Mouse (Mus musculus) thymus, postnatal 10 days (tissue): ENCODE measurements around the gene Hrct1.

Source experiments
- DNase-seq, 2 experiments: peaks; one replicate each; pipeline ENCODE4 v3.0.0; 2021; ENCODE audit warnings: low spot score in 2 of 2

Gene Hrct1

GRCm38 (mm10) chr4:43727718-43728575 lies 959 bp downstream of the Hrct1 start:
- no peak for DNase-seq

- no peak for DNase-seq
Observed at GRCm38 (mm10) chr4:43728576-43728954, 1.6 kb downstream of the Hrct1 start.

GRCm38 (mm10) chr4:43729126-43729525 lies 2.1 kb downstream of the Hrct1 start:
- no peak for DNase-seq

GRCm38 (mm10) chr4:43729794-43730550 lies 3.0 kb downstream of the Hrct1 start, which contains the start of gene Spaar:
TSS of gene Spaar (plus strand) at chr4:43730034.
- no peak for DNase-seq

GRCm38 (mm10) chr4:43730750-43731297 lies 3.8 kb downstream of the Hrct1 start:
- no peak for DNase-seq

GRCm38 (mm10) chr4:43732171-43732570 lies 5.2 kb downstream of the Hrct1 start:
- DNase-seq = no peak

- DNase-seq = no peak
Observed at GRCm38 (mm10) chr4:43733186-43733585, 6.2 kb downstream of the Hrct1 start.

GRCm38 (mm10) chr4:43737144-43737543 lies 10.2 kb downstream of the Hrct1 start:
- no peak for DNase-seq

- DNase-seq = no peak
Observed at GRCm38 (mm10) chr4:43738989-43739674, 12.1 kb downstream of the Hrct1 start.

- no peak for DNase-seq
Observed at GRCm38 (mm10) chr4:43741526-43741925, 14.5 kb downstream of the Hrct1 start.

GRCm38 (mm10) chr4:43742637-43743036 lies 15.6 kb downstream of the Hrct1 start:
- no peak for DNase-seq

- DNase-seq = no peak
Observed at GRCm38 (mm10) chr4:43743099-43743498, 16.1 kb downstream of the Hrct1 start.

GRCm38 (mm10) chr4:43745187-43745586 lies 18.2 kb downstream of the Hrct1 start:
- DNase-seq = no peak

- DNase-seq = no peak
Observed at GRCm38 (mm10) chr4:43757213-43757612, 30.2 kb downstream of the Hrct1 start.

GRCm38 (mm10) chr4:43759571-43760418 lies 32.8 kb downstream of the Hrct1 start:
- DNase-seq = no peak

GRCm38 (mm10) chr4:43760460-43760859 lies 33.5 kb downstream of the Hrct1 start:
- peak in 1 of 2 experiments; percentile 19 for DNase-seq

GRCm38 (mm10) chr4:43761336-43761735 lies 34.3 kb downstream of the Hrct1 start:
- no peak for DNase-seq

- peak; percentile 3 to 18 for DNase-seq
Observed at GRCm38 (mm10) chr4:43763410-43763809, 36.4 kb downstream of the Hrct1 start.

- no peak for DNase-seq
Observed at GRCm38 (mm10) chr4:43768341-43768740, 41.4 kb downstream of the Hrct1 start.

GRCm38 (mm10) chr4:43769374-43769773 lies 42.4 kb downstream of the Hrct1 start:
- DNase-seq = no peak

GRCm38 (mm10) chr4:43770909-43771308 lies 43.9 kb downstream of the Hrct1 start, which contains the start of gene Olfr159:
TSS of gene Olfr159 (minus strand) at chr4:43771009.
- DNase-seq = no peak
